Mouse (Mus musculus) adrenal gland, adult 2 months (tissue): ENCODE data around the gene Ssr1. TPM values are rescaled to one million over a fixed set of nuclear protein-coding genes. Genes with fewer than 3 reads are reported as not detected.

Source experiments
- DNase-seq: peaks from one replicate; pipeline ENCODE4 v3.0.0; 2021
- polyA plus RNA-seq: library from polyadenylated mRNA; depleted of rRNA; stranded (reverse); fragments of >200 nt; gene quantifications from 2 replicates; pipeline ENCODE4 v1.2.3, GENCODE M21; 2012; rRNA removed
- total RNA-seq, 2 experiments: library from RNA; stranded (reverse); gene quantifications; 2 replicates each; pipeline ENCODE4 v1.2.3; 2021

Gene Ssr1
- total and polyA plus RNA-seq, 3 experiments, result 5.6 to 209 (median 138) TPM

DNA sequence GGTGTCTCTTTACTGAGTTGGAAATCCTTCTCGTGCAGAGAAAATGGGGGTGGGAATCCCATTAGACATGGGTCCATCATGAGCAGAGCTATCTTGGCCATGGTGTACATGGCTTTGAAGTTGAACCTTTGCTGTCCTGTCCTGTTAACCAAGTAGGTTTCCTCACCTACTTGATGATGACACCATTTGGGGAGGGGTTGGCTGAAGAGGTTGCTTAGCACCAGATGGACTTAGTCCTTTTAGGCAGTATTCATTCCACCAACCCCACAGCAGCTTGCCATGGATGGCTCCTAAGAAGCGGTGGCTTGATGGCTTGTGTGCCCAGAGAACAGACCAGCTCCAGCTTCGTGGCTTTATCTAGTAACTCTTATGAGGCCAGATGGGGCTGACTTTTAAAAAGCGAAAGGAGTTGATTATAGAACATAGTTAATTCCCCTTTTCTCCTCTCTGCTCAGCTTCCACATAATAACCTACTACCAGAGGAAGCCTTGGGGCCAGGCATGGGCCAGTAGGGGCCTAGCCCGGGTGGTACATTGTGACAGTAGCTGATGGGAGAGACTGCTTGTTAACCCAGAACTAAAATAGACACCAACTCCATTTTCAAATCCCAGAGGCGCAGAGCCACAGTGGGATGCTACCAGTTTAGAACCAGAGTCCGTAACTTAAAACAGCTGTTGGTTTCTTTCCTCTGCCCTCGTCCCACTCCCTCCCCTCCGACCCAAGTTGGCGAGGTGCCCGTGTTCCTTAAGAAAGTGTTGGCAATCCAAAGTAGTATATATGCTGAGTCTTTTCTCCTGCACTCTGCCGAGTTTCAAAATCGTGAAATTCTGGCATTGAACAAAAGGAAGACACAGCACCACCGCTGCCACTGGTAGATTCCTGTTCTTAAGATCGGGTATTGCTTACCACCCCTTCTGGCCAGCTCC lies 75.4 kb downstream of the Ssr1 start:
- no peak for DNase-seq

Other genes starting within 250 kb of the Ssr1 start
- 10 to 100 TPM; 51.5 to 57.6 TPM for gene Rreb1, start 215.8 kb downstream of the Ssr1 start, total RNA-seq
- gene Rreb1, start 215.8 kb downstream of the Ssr1 start, polyA plus RNA-seq, result 28.9 and 40.9 TPM in 2 replicates
- 10 to 100 TPM; 25.2 to 34.9 TPM for gene Riok1, start 42.8 kb upstream of the Ssr1 start, total RNA-seq
- 10.3 and 11.9 TPM in 2 replicates for gene Riok1, start 42.8 kb upstream of the Ssr1 start, polyA plus RNA-seq
- gene Cage1, start 42.9 kb upstream of the Ssr1 start, total RNA-seq, result 1 to 10 TPM; 2.7 to 4.2 TPM
- 0.16 and 0.20 TPM in 2 replicates for gene Cage1, start 42.9 kb upstream of the Ssr1 start, polyA plus RNA-seq
- gene Dsp, start 157.1 kb upstream of the Ssr1 start, total RNA-seq, result under 1 TPM; 0.59 to 0.75 TPM
- 0.27 and 0.85 TPM in 2 replicates for gene Dsp, start 157.1 kb upstream of the Ssr1 start, polyA plus RNA-seq
- 10 to 100 TPM; 16.3 to 26.1 TPM for gene Snrnp48, start 210.7 kb upstream of the Ssr1 start, total RNA-seq
- 16.7 and 21.0 TPM in 2 replicates for gene Snrnp48, start 210.7 kb upstream of the Ssr1 start, polyA plus RNA-seq